Mouse (Mus musculus): ENCODE measurements at regions not wholly inside any gene's neighbourhood (a gene's known extent, or its start where the extent isn't known, plus 50 kb on each side); places are given as distances from the start of the nearest gene placed in this dataset.

- no peak overlapping the region for H3K4me3 ChIP-seq (replicated peaks)
- no peaks in the 10 kb centered on the region for H3K27me3 ChIP-seq
- H3K4me2 ChIP-seq (replicated peaks): peak overlapping the region; percentile 32
- 3% methylated on average over 17 of the region's 17 CpGs for WGBS
- peaks cover 15% of the 10 kb centered on the region for H3K4me1 ChIP-seq
- no peak overlapping the region for H3K9ac ChIP-seq
- H3K36me3 ChIP-seq: no peaks in the 10 kb centered on the region
- peak; percentile 70; the same call in 1 of the 2 replicates for ATAC-seq (ENCODE audit: insufficient number of reproducible peaks, low FRiP score, low TSS enrichment, low read depth)
- H3K9me3 ChIP-seq (replicated peaks): no peaks in the 10 kb centered on the region
- H3K27ac ChIP-seq (replicated peaks): peak overlapping the region; percentile 18
Measured at GRCm38 (mm10) chr11:71439871-71440270, 209.3 kb upstream of the Nlrp1b start.

DNA sequence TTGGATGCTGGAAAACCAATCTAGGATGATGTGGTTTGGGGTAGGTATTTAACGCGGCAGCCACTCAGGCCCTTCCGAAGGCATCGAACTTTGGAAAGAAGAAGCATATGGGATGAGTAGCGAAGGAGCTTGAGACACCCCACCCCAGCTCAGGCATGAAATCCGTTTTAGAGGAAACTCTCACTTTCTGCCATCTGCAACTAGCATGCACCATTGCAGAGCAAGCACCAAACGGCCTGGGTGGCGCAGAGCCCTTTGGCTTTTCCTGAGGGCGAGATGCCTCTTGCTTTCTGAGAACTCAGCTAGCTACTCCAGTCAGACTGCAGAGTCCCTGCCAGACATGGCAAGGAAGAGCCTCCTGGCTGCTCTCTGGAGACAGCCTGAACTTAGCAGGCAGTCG is 209.9 kb upstream of the Nlrp1b start:
- Histone ChIP-seq H3K4me2 (replicated peaks) (peak overlapping the region; percentile 32), H3K4me1 (peaks cover 15% of the 10 kb centered on the region), H3K9me3 (replicated peaks) (no peaks in the 10 kb centered on the region), H3K27me3 (no peaks in the 10 kb centered on the region), H3K4me3 (replicated peaks) (no peak overlapping the region), H3K9ac (no peak overlapping the region), H3K36me3 (no peaks in the 10 kb centered on the region), H3K27ac (replicated peaks) (peak overlapping the region; percentile 18)
- no peak for ATAC-seq (ENCODE audit: insufficient number of reproducible peaks, low FRiP score, low TSS enrichment, low read depth)
- 30% methylated on average over 10 of the region's 10 CpGs for WGBS

GRCm38 (mm10) chr11:71444056-71444455 is 213.5 kb upstream of the Nlrp1b start:
- no peaks in the 10 kb centered on the region for H3K36me3 ChIP-seq
- H3K9me3 ChIP-seq (replicated peaks): no peaks in the 10 kb centered on the region
- no peak for ATAC-seq (ENCODE audit: insufficient number of reproducible peaks, low FRiP score, low TSS enrichment, low read depth)
- WGBS: 36% methylated on average over 6 of the region's 6 CpGs
- no peak overlapping the region for H3K4me2 ChIP-seq (replicated peaks)
- peaks cover 15% of the 10 kb centered on the region for H3K4me1 ChIP-seq
- H3K27me3 ChIP-seq: no peaks in the 10 kb centered on the region
- H3K27ac ChIP-seq (replicated peaks): no peak overlapping the region
- H3K4me3 ChIP-seq (replicated peaks): no peak overlapping the region
- H3K9ac ChIP-seq: no peak overlapping the region

- WGBS: 60% methylated on average over 5 of the region's 5 CpGs
- no peak overlapping the region for H3K4me2 ChIP-seq (replicated peaks)
- no peaks in the 10 kb centered on the region for H3K4me1 ChIP-seq
- no peaks in the 10 kb centered on the region for H3K36me3 ChIP-seq
- H3K27ac ChIP-seq (replicated peaks): no peak overlapping the region
- H3K9ac ChIP-seq: no peak overlapping the region
- no peaks in the 10 kb centered on the region for H3K9me3 ChIP-seq (replicated peaks)
- H3K4me3 ChIP-seq (replicated peaks): no peak overlapping the region
- no peak for ATAC-seq (ENCODE audit: insufficient number of reproducible peaks, low FRiP score, low TSS enrichment, low read depth)
- no peaks in the 10 kb centered on the region for H3K27me3 ChIP-seq
Measured at GRCm38 (mm10) chr11:71446641-71447040, 216.1 kb upstream of the Nlrp1b start.

- Histone ChIP-seq H3K4me2 (replicated peaks) (no peak overlapping the region), H3K27ac (replicated peaks) (no peak overlapping the region), H3K36me3 (no peaks in the 10 kb centered on the region), H3K9ac (no peak overlapping the region), H3K9me3 (replicated peaks) (no peaks in the 10 kb centered on the region), H3K27me3 (no peaks in the 10 kb centered on the region), H3K4me1 (no peaks in the 10 kb centered on the region), H3K4me3 (replicated peaks) (no peak overlapping the region)
- 55% methylated on average over 10 of the region's 10 CpGs for WGBS
- no peak for ATAC-seq (ENCODE audit: insufficient number of reproducible peaks, low FRiP score, low TSS enrichment, low read depth)
Measured at GRCm38 (mm10) chr11:71447841-71448745, 217.6 kb upstream of the Nlrp1b start.

DNA sequence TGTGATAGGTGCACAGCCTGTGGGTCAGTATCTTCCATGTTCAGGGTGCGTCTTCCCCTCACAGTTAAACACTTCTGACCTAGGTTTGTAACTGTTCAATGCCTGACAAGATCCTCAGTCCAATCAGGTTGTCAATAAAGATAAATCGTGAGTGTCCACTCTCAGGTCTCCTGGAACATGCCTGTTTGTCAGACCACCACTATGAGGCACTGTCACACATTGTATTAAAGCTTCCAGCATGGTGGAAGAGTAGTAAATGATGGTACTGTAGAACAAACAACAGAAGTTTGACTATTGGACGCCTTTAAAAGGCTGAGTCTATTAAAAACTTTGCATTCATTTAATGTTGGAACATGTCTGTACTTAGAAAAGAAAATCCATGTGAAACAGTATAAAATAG is 249.6 kb upstream of the Nlrp1b start:
- no peaks in the 10 kb centered on the region for H3K4me1 ChIP-seq
- H3K27me3 ChIP-seq: no peaks in the 10 kb centered on the region
- WGBS: 68% methylated on average over 3 of the region's 3 CpGs

DNA sequence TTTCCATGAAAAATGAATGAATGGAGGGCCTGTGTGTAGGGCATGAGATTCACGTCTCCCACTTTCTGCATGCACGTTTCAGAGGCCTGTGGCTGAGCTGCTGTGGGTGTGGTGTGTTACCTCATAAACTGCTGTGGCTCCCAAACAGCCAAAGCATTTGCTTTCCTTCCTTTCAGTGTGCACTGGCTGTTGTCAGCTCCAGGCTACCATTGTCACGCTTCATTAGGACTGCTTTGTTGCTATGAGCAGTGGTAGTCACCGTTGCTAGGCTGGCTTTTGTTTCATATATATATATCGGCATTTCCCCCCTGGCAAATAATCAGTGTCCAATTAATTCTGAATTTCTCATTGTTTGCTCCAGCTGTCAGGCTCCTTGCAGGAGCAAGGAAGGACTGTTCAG is 251.9 kb upstream of the Wscd1 start:
- H3K27me3 ChIP-seq: no peaks in the 10 kb centered on the region
- no peak overlapping the region for H3K27ac ChIP-seq (replicated peaks)
- 15% methylated on average over 5 of the region's 5 CpGs for WGBS
- ATAC-seq (ENCODE audit: insufficient number of reproducible peaks, low FRiP score, low TSS enrichment, low read depth): no peak
- no peaks in the 10 kb centered on the region for H3K9me3 ChIP-seq (replicated peaks)
- no peak overlapping the region for H3K9ac ChIP-seq
- H3K4me3 ChIP-seq (replicated peaks): no peak overlapping the region
- no peaks in the 10 kb centered on the region for H3K36me3 ChIP-seq
- H3K4me2 ChIP-seq (replicated peaks): no peak overlapping the region
- H3K4me1 ChIP-seq: no peaks in the 10 kb centered on the region

More for the DNA sequence above, 249.6 kb upstream of the Nlrp1b start:
- H3K9ac ChIP-seq: no peak overlapping the region
- ATAC-seq (ENCODE audit: insufficient number of reproducible peaks, low FRiP score, low TSS enrichment, low read depth): no peak
- H3K9me3 ChIP-seq (replicated peaks): no peaks in the 10 kb centered on the region
- H3K4me2 ChIP-seq (replicated peaks): no peak overlapping the region
- H3K36me3 ChIP-seq: no peaks in the 10 kb centered on the region
- H3K4me3 ChIP-seq (replicated peaks): no peak overlapping the region
- H3K27ac ChIP-seq (replicated peaks): no peak overlapping the region

DNA sequence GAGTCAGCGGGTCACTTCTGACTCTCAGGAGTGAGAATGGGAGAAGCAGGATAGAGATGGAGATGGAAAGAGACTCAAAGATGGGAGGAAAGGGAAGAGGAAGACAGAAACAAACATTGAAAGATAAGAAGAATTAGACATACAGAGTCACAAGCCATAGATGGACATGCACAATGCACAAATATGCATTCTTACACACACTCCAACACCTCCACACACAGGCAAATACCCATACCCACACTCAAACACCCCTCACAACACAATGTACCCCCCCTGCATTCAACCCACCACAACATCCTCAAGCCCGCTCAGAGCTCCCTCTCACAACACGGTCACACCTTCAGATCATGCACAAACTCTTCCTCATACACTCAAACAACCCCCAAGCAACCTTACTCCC is 251.4 kb upstream of the Wscd1 start:
- Histone ChIP-seq H3K36me3 (no peaks in the 10 kb centered on the region), H3K27ac (replicated peaks) (no peak overlapping the region), H3K27me3 (no peaks in the 10 kb centered on the region), H3K9me3 (replicated peaks) (no peaks in the 10 kb centered on the region), H3K4me1 (no peaks in the 10 kb centered on the region), H3K9ac (no peak overlapping the region), H3K4me2 (replicated peaks) (no peak overlapping the region), H3K4me3 (replicated peaks) (no peak overlapping the region)
- ATAC-seq (ENCODE audit: insufficient number of reproducible peaks, low FRiP score, low TSS enrichment, low read depth): no peak
- WGBS: 78% methylated on average over 3 of the region's 3 CpGs

DNA sequence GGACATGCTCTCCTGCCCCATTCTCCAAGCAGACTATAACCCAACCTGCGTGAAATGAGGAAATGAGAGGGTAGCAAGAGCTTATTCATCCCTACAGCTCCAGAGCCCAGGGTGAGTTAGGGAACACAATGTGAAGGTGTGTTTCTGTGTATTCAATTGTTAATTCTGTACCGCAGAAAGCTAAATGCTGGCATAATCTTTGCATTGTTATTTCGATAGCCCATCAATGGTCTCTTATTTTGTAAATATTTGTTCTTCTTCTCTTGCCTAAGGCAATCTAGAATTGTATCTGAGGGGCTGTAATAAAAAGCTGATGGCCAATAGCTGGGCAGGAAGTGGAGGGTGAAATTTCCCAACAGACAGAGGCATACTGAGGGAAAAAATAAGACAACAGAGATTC is 247.6 kb upstream of the Wscd1 start:
- Histone ChIP-seq H3K36me3 (no peaks in the 10 kb centered on the region), H3K4me2 (replicated peaks) (no peak overlapping the region), H3K4me3 (replicated peaks) (no peak overlapping the region), H3K9ac (no peak overlapping the region), H3K27ac (replicated peaks) (no peak overlapping the region), H3K4me1 (no peaks in the 10 kb centered on the region), H3K27me3 (no peaks in the 10 kb centered on the region), H3K9me3 (replicated peaks) (no peaks in the 10 kb centered on the region)
- 62% methylated on average over 3 of the region's 3 CpGs for WGBS
- ATAC-seq (ENCODE audit: insufficient number of reproducible peaks, low FRiP score, low TSS enrichment, low read depth): no peak

DNA sequence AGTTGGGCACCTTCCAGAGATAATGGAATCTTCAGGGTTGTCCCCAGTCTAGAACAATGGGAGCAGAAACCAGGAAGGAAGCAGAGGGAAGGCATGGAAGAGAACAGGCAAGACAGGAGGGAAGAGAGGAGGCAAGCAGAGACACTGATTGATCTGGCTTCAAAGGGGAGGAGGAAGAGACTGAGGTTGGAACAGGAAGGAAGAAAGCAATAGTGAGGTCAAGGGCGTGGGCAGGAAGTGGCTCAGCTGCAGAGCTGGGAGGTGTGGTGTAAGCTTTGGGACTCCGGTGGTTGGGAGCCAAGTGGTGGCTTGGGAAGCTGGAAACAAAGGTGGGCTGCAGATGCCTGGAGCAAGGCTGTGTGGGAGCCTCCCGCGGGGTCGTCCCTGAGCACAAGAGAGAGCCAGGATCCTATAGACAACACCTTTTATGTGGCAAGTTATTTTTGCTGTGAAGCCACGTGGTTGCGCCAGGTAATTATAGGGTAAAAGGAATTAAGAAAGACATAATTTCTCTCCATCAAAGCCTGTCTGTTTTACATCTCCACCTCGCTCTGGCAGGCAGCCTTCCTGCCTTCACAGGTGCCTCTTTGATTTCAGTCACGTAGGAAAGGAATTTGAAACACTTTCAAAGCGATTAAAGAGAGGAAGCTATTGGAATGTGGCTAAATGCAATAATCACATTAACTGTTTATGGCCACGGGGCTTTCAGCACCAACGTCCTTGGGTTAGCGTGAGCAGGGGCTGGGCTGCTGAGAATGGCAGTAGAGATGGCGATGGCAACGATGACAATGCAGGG is 237.3 kb upstream of the Wscd1 start:
- H3K9me3 ChIP-seq (replicated peaks): no peaks in the 10 kb centered on the region
- peak; percentile 57; the same call in 1 of the 2 replicates for ATAC-seq (ENCODE audit: insufficient number of reproducible peaks, low FRiP score, low TSS enrichment, low read depth)
- no peak overlapping the region for H3K4me3 ChIP-seq (replicated peaks)
- no peaks in the 10 kb centered on the region for H3K4me1 ChIP-seq
- no peak overlapping the region for H3K27ac ChIP-seq (replicated peaks)
- 0 out of 2 replicates have a peak overlapping the region, but pooled peaks have one; percentile 8 for H3K4me2 ChIP-seq (replicated peaks)
- 42% methylated on average over 15 of the region's 15 CpGs for WGBS
- H3K27me3 ChIP-seq: no peaks in the 10 kb centered on the region
- no peaks in the 10 kb centered on the region for H3K36me3 ChIP-seq
- no peak overlapping the region for H3K9ac ChIP-seq

- Histone ChIP-seq H3K4me2 (replicated peaks) (no peak overlapping the region), H3K36me3 (no peaks in the 10 kb centered on the region), H3K4me3 (replicated peaks) (no peak overlapping the region), H3K27me3 (no peaks in the 10 kb centered on the region), H3K4me1 (no peaks in the 10 kb centered on the region), H3K9me3 (replicated peaks) (no peaks in the 10 kb centered on the region), H3K27ac (replicated peaks) (no peak overlapping the region), H3K9ac (no peak overlapping the region)
- no peak for ATAC-seq (ENCODE audit: insufficient number of reproducible peaks, low FRiP score, low TSS enrichment, low read depth)
- 55% methylated on average over 3 of the region's 3 CpGs for WGBS
Measured at GRCm38 (mm10) chr11:71513067-71513350, 236.7 kb upstream of the Wscd1 start.

Data from embryonic facial prominence, embryonic 15.5 days (tissue).